Mouse (Mus musculus) heart, postnatal 36 days (tissue): Measurements from ENCODE around the gene Lrig2. TPM values are rescaled to one million over a fixed set of nuclear protein-coding genes. Genes with fewer than 3 reads are reported as not detected.
A peak's percentile ranks its signal among the peaks of the same experiment; 100 is the strongest.

Experiments used
- DNase-seq, 2 experiments: peaks; one replicate each; pipeline ENCODE4 v3.0.0; 2021 to 2022
- intact Hi-C: fragments of 180-260 bp; cut with DNase I; formaldehyde crosslinking; loops from one replicate; pipeline ENCODE4 v1.15.1; 2025
- total RNA-seq, 2 experiments: library from RNA; stranded (reverse); gene quantifications; 2 replicates each; pipeline ENCODE4 v1.2.3; 2021

The Lrig2 gene
- total RNA-seq, 2 experiments from 2014 or later: 10.3 to 12.5 TPM

DNA sequence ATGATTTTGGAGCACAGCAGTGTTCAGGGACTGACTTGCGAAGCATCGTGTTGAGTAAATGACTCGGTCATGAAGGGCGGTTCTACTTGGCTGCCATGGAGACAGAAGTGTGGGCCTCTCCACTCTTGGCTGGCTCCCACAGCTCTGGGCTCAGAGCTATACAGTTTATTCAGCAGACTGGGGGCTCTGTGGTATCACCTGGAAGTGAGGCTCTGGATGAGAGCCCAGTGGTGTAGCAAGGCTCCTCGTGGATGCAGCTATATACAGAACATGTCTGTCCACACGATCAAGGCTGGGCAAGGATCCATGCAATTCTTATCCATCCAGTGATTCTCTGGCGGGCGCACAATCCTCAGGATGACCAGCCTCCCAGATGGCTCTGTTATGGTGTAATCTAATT is 126.1 kb downstream of the Lrig2 start:
- peak; percentile 64 to 70 for DNase-seq
- intact Hi-C loops: loop anchor here (5.0 kb wide), 2 partner anchors 57 to 163 kb away; partner anchors contain the start of gene Magi3

DNA sequence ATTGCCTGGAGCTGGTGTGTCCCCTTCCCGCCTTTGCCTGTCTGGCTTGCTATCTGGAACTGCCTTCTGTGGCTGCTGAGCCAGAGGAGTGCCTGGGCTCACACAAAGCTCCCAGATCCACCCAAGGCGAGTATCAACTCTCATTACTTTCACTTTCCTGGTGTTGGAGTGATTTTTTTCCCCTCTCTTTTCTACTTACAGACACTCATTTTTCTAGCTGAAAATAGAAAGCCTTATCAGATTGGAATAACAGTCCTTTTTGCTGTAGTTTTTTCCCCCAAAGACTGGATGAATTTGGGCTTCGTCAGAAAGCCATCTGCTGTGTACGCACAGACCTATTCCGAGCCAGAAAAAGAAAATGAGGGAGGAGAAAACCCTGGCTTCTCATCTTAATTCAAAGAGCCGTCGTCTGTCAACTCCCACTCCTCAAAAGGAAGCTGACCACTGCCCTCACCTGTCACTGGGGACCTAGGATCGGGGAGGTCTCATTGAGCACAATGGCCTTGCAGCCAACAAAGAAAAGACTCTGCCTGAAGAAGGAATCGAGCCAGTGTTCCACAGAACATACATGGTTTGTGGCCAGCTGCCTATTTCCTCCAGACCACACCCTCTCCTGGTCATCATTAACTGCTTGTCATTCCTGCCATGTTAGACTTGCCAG is 127.9 kb downstream of the Lrig2 start:
- intact Hi-C loops: loop anchor here (5.0 kb wide), 1 partner anchor 48 kb away; no protein-coding TSS in a partner anchor
- DNase-seq: peak; percentile 26 to 28

DNA sequence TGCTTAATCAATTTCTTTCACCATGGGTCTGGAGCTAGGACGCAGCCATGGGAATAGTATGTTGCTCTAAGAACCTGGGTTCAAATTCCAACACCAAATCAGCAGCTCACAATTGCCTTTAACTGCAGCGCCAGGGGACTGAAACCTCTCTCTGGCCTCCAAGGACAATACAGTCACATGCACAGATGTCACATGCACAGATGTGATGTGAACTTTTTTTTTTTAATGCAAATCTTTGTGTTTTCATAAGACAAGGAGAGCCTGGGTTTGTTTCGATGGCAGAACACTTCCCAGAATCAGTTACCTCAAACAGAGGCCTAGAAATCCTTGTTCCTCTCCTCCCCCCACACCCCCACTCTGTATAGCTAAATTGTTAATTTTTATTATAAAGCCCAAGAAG is 133.5 kb downstream of the Lrig2 start:
- intact Hi-C loops: no loop called here
- DNase-seq: no peak

DNA sequence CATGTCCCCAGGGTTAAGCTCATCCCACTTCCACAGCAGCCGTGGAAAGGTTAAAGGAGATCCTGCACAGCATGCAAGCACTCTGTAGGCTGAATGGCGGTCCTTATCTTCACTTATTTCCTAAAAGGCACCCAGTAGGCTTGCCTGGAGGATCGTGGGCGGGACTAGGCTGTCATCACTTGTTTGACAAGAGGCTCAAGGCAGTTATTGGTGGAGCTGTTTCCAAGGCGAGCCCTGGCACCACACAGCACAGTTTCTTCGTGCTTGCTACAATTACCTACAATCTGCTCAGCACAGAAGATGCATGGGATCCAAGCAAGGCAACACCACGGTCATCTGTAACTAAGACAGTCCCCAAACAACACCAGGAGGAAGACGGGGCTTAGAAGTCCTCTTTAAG is 137.8 kb downstream of the Lrig2 start:
- peak in 1 of 2 experiments; percentile 27 for DNase-seq
- intact Hi-C loops: loop anchor here (2.0 kb wide), 1 partner anchor 55 kb away; no protein-coding TSS in a partner anchor

DNA sequence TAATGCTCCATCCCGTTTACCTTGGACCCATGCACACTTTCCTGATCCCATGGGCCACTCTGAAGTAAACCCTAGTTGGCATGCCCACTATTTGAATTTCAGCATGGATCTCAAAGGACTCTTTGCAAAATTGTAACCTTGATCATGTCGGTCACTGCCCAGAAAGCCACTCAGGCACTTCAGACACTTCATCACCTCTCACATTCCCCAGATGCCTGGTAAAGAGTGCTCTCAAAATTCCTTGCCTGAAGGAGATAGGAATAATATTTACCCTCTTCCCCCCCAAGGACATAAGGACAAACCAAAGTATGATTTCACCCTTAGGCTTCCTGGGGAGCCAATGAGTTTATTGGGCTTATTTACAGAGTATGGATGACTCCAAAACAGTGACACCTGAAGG is 139.3 kb downstream of the Lrig2 start:
- peak in 1 of 2 experiments; percentile 28 for DNase-seq
- intact Hi-C loops: loop anchor here (2.0 kb wide), 1 partner anchor 54 kb away; no protein-coding TSS in a partner anchor

DNA sequence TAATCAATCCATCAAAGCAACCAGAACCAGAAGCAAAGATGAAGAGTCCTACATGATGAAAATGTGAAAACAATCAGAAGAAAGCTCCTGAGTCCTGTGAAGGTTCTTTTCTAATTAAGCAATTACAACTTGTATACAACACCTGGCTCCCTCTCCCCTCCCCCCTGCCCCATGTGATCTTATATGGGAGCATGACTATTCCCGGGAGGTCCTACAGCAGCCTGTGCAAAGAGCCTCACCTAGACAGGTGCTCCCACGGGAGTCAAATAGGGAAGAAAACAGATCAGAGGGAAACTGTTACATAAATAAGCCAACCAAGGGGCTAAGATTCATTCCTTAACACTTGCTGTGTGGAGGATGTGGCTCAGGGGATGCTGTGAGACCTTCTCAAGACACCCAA is 143.8 kb downstream of the Lrig2 start:
- intact Hi-C loops: no loop called here
- DNase-seq: no peak

DNA sequence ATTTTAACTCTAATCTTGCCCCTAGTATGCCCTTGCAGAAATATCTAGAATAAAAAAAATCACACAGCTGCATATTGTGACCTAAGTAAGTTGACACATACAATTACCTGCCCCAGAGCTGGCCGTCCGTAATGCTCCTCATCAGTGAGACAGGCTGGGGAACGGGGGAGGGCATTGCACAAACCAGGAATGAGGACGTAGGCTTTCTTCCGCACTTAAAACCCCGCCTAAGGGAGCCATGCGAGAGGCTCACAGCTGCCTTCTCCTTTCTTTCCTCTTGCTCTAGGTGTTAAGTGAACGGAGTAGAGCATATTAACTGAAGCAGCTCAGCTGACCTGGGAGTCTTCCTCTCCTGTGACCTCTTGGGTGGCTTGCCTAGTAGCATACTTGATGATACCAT is 149.9 kb downstream of the Lrig2 start:
- DNase-seq: no peak
- intact Hi-C loops: no loop called here

DNA sequence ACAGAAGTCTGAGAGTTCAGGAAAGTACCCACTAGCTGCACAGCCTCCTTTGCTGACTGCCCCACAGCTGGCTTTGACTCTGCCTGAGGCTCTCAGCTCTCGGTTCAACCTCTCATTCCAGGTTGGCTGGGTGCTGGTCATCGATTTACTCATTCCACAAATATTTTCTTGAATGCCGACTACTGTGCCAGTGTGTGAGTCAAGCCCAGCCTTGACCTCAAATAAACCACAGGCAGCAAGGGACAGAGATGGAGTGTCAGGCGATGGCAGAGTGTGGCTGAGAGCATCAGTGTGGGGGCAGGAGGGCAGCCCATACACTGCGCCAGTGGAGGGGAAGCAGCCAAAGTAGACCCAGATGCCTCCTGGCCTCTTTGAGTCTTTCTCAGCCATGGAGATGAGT is 151.4 kb downstream of the Lrig2 start:
- no peak for DNase-seq

DNA sequence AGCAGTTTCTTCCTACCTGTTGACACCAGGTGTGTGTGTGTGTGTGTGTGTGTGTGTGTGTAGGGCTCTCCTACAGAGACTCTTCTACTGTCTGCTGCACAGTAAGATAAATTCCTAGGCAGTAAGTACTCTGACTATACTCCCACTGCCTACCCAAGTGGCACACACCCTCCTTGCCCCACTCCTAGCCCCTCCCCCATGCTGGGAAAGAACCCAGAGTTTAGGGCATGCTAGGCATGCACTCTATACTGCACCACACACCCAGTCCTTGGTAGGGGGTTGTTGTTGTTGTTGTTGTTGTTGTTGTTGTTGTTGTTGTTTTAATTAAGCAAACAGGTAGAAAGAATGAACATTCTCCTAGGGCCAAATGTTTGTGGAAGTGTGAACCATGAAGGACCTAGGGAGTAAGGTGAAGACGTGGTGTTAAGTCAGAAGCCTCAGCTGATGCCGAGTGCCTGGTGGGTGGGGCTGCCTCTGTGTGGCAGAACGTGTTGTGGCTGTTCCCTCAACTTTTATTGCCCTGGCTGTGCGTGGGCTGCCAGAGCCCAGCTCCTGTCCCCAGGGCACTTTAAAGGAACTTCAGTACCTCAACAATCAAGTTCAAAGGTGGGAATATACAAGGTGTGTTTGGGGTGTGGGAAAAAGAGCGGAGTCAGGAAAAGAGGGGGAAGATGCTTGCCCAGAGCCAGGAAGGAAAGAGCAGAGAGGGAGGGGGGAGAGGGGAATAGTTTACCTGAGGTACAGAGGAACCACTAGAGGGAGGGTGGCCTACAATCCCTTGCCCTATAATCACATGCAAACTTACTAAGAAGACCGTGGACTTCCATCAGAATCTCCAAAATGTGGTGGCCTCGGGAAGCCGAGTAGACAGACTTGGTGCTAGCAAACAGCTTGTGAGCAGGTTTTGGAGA is 152.2 kb downstream of the Lrig2 start:
- no peak for DNase-seq
- intact Hi-C loops: no loop called here

More for the DNA sequence above, 151.4 kb downstream of the Lrig2 start:
- intact Hi-C loops: no loop called here

DNA sequence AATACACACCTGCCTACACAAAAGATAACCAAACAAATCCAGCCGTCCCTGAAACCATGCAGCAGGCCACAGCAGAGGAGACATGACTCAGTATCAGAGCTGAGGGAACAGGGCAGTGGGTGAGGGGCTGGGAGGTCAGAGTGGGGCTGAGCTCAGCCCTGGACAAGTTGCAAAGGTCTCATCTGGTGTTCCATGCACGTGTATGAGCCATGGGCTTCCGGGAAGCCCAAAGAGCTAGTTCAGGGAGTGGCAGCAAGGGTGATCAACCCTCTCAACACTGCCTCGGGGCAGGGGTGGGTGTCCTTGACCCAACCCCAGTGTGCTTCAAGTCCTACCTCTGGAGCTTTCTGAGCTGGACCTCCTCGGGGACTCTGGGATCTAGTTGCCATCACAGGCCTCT is 153.0 kb downstream of the Lrig2 start:
- no peak for DNase-seq
- intact Hi-C loops: no loop called here

DNA sequence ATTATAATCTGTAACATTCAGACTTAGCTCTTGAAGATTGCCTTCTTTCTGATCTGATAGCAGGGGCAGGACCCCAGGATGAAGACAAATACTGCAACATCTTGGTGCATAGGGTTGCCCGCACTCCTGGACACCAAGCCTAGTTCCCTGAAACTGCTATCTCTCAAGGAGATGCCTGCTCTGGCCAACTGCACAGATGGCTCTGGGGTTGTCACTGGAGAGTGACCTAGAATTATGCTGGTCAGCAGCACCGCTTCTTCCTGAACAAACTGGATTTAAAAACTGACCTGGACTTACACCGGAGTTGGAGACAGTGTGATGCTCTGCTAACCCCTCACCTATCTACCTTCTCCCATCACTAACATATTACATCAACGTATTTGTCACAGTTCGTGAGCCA is 155.6 kb downstream of the Lrig2 start:
- intact Hi-C loops: no loop called here

DNA sequence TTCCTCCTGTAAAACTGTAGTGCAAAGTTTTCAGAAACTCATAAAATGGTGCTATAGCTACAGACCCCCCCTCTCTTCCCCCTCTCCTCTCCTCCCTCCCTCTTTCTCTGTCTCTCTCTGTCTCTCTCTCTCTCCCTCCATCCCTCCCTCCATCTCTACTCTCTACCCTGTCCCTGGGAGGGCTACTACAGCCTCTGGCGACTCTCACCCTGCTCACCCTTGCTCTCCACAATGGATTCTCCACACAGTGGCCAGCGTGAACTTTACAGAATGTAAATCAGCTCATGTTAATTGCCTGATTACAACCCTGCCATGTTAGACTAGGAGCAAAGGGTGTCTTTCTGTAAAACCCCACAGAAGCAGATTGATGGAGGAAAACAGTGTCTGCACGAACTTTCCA is 157.8 kb downstream of the Lrig2 start:
- intact Hi-C loops: no loop called here
- no peak for DNase-seq

More for the DNA sequence above, 155.6 kb downstream of the Lrig2 start:
- DNase-seq: no peak

DNA sequence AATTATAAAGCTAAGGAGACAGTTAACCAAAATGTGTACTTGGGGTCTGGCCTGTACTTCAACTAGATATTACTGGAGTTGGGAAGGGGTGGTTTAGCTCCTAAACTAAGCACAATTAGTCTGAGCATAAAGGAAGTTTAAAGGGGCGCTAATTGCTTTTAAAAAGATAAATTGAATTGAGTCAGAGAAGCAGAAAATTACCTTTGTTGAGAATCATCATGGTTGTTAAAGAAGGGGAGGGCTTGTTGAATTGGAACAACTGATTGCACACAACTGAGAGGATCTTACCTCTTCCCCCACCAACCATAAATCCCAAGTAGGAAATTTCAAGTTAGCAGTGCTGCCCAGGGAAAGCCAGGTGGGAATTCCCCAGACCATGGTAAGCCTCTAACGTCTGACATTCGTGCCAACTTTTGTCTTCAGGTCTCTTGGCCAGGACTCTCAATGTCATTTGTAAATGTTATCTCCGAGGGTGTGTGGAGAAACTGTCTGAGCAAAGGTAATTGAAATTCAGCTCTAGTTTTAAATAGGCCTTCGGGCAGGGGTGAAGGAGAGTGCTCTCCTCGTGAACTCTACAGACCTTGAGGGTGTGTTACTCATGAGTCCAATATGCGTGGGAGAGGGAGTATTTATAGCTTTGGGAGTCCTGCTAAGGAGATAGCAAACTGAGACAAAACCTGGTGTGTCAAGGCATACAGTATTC is 159.2 kb downstream of the Lrig2 start:
- no peak for DNase-seq
- intact Hi-C loops: no loop called here

DNA sequence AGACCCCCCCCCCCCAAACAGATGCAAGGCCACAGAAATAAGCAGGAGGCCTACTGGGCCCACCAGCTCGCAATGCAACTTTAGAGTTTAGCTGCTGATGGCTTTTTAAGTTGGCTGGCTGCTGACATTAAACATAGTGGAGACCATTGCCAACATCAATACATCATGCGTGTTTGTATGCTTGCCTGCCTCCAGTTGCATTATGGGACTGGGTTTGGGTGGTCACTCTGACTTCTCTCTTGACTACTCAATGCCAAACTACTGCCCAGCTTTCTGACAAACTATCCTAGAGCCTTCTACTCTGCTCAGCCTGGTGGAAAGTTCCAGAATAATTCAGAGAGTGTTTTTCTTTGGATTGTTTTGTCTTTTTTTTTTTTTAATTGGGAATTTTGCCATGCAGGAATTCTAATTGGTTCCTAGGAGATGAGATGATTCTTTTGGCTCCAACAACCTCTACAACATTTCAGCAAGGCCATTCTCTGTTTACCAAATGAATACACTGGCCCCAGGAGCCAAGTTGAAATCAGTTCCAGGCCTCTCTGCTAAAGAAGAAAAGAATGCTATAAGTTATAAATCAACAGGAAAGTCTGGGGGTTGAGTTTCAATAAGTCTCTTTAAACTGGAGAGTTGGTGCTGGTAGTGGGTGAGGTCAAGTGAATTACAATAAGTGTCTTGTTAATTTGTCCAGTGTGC is 161.3 kb downstream of the Lrig2 start:
- no peak for DNase-seq
- intact Hi-C loops: no loop called here

DNA sequence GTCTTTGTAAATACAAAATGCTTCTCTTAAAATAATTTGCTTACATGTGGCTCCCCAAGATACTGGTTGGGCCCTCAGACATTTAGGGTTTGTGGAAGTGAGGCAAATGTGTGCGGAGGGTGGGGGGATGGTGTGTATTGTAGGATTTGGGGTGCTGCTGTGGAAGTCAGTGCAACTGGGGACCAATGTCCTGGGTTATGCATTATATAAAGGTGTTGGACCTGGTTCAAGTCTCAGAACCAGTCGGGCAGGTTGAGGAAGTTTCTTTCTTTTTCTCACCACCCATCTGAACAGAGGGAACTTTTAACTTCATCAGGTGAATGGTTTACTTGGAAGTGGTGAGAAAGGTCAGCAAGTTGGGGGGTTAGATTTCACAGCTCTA is 161.9 kb downstream of the Lrig2 start:
- intact Hi-C loops: no loop called here

DNA sequence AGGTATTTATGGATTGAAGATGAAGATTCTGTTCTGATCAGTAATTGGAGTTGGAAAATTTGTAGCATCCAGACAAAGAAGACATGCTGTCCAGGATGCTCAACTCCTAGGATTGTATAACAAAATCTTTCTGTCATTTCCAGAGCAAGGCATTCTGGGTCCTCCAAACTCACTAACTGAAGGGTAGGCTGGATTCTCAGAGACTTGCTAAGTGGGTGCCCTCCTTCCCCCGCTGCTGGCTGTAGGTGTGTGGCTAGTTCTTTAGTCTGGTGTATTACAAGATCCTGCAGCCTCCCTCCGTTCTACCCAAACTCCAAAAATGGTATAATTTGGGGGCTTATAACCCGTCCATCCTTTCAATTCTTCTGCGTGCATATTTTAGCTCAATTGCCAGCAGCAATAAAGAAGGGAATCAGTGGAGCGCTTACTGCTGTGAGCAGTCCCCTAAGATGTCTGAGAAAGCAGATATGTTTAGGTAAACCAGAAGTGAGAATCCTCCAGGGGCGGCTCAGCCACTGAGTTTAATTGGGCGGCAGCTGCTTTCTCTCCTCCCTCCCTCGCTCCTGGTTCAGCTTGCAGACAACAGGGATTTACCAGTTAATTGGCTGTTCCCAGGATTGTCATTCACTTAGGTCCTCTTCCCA is 162.4 kb downstream of the Lrig2 start:
- intact Hi-C loops: no loop called here
- no peak for DNase-seq

More for the DNA sequence above, 161.9 kb downstream of the Lrig2 start:
- no peak for DNase-seq
